Mouse (Mus musculus) E14TG2a.4 (cell line): ENCODE measurements around the gene Galnt10.

Experiments
- CTCF ChIP-seq: conservative IDR thresholded peaks from 2 replicates; pipeline ENCODE4 v1.5.1; 2014; ENCODE audit warnings: low read length
- NANOG ChIP-seq: IDR thresholded peaks from 2 replicates; pipeline ENCODE4 v1.6.1; 2014; ENCODE audit warnings: borderline replicate concordance, low read length, mixed read lengths

GRCm38 (mm10) chr11:57599304-57599703 lies 45.9 kb upstream of the Galnt10 start:
- TF ChIP-seq CTCF (no peak), NANOG (peak; percentile 84)
